8 mouse cellular contexts compared by ENCODE assay signal in genomic region chr14:13960079-13960478, GRCm38 (mm10). TPM values are rescaled to one million over a fixed set of nuclear protein-coding genes. Genes with fewer than 3 reads are reported as not detected.
A peak's percentile ranks its signal among the peaks of the same experiment; 100 is the strongest.
DNase-seq lines count a peak whose midpoint lies in the region; ATAC-seq and TF ChIP-seq lines count a peak whose summit lies in the region.

No protein-coding gene starts in this region.

- TF ChIP-seq POLR2A in bone marrow, adult 2 months (IDR thresholded peaks at IDR 0.05; ENCODE audit: borderline replicate concordance, control insufficient read depth, low read depth, low read length): no peak

- H3K27ac ChIP-seq in bone marrow, adult 2 months (ENCODE audit: control insufficient read depth, insufficient read depth, low read depth, low read length, poor library complexity): no peak overlapping the region
- H3K27ac ChIP-seq in embryonic facial prominence, embryonic 15.5 days (replicated peaks): peak overlapping the region; percentile 84
- peak overlapping the region; percentile 95; the same call in 1 of the 2 replicates for H3K27ac ChIP-seq in hindbrain, embryonic 13.5 days
- peak overlapping the region; percentile 84 for H3K27ac ChIP-seq in midbrain, embryonic 15.5 days

- no peaks in the 10 kb centered on the region for H3K27me3 ChIP-seq in embryonic facial prominence, embryonic 15.5 days
- no peaks in the 10 kb centered on the region for H3K27me3 ChIP-seq in hindbrain, embryonic 13.5 days
- H3K27me3 ChIP-seq in midbrain, embryonic 15.5 days (replicated peaks): no peaks in the 10 kb centered on the region

- H3K4me1 ChIP-seq in bone marrow, adult 2 months (ENCODE audit: control insufficient read depth, insufficient read depth, low read length): no peaks in the 10 kb centered on the region
- H3K4me1 ChIP-seq in embryonic facial prominence, embryonic 15.5 days: peaks cover 9% of the 10 kb centered on the region; the same call in 1 of the 2 replicates
- H3K4me1 ChIP-seq in hindbrain, embryonic 13.5 days (replicated peaks): peaks cover 27% of the 10 kb centered on the region
- H3K4me1 ChIP-seq in midbrain, embryonic 15.5 days: peaks cover 26% of the 10 kb centered on the region

- peak overlapping the region; percentile 85 for H3K4me3 ChIP-seq in bone marrow, adult 2 months (replicated peaks; ENCODE audit: control insufficient read depth, low read depth, low read length)
- H3K4me3 ChIP-seq in embryonic facial prominence, embryonic 15.5 days (replicated peaks): peak overlapping the region; percentile 89
- H3K4me3 ChIP-seq in hindbrain, embryonic 13.5 days: peak overlapping the region; percentile 95
- peak overlapping the region; percentile 87 for H3K4me3 ChIP-seq in midbrain, embryonic 15.5 days

- peak overlapping the region; percentile 58 for H3K4me2 ChIP-seq in embryonic facial prominence, embryonic 15.5 days (replicated peaks)
- peak overlapping the region; percentile 66 for H3K4me2 ChIP-seq in hindbrain, embryonic 13.5 days
- H3K4me2 ChIP-seq in midbrain, embryonic 15.5 days: peak overlapping the region; percentile 75

- H3K36me3 ChIP-seq in embryonic facial prominence, embryonic 15.5 days: peaks cover 10% of the 10 kb centered on the region
- H3K36me3 ChIP-seq in hindbrain, embryonic 13.5 days: peaks cover 9% of the 10 kb centered on the region
- 0 out of 2 replicates have a peak, but pooled peaks cover 7% of the 10 kb centered on the region for H3K36me3 ChIP-seq in midbrain, embryonic 15.5 days (replicated peaks)

- TF ChIP-seq CTCF in bone marrow, adult 2 months (IDR thresholded peaks at IDR 0.05; ENCODE audit: control insufficient read depth, insufficient read depth, low read length): no peak

- ATAC-seq in embryonic facial prominence, embryonic 15.5 days (ENCODE audit: insufficient number of reproducible peaks, low FRiP score, low TSS enrichment, low read depth): no peak
- ATAC-seq in hindbrain, embryonic 13.5 days (ENCODE audit: low FRiP score): peak; percentile 50
- ATAC-seq in midbrain, embryonic 15.5 days (replicated peaks): peak; percentile 57; the same call in 1 of the 2 replicates

- WGBS in bone marrow, adult 2 months: 0% methylated on average over 9 of the region's 9 CpGs
- WGBS in embryonic facial prominence, embryonic 15.5 days: 0% methylated on average over 9 of the region's 9 CpGs
- WGBS in hindbrain, embryonic 13.5 days: under 1% methylated on average over 9 of the region's 9 CpGs
- 0% methylated on average over 9 of the region's 9 CpGs for WGBS in midbrain, embryonic 15.5 days

- no peaks in the 10 kb centered on the region for H3K9me3 ChIP-seq in embryonic facial prominence, embryonic 15.5 days (replicated peaks)
- H3K9me3 ChIP-seq in hindbrain, embryonic 13.5 days: no peaks in the 10 kb centered on the region
- H3K9me3 ChIP-seq in midbrain, embryonic 15.5 days: no peaks in the 10 kb centered on the region

- peak; percentile 50 for DNase-seq in adrenal gland, postnatal 10 days
- DNase-seq in adrenal gland, postnatal 4 days (ENCODE audit: low spot score in 2 of 2): no peak
- DNase-seq in liver: peak; percentile 75
- peak; percentile 51 for DNase-seq in testis, postnatal 10 days (ENCODE audit: low spot score)

- peak overlapping the region; percentile 81 for H3K9ac ChIP-seq in embryonic facial prominence, embryonic 15.5 days
- H3K9ac ChIP-seq in hindbrain, embryonic 13.5 days: peak overlapping the region; percentile 99
- peak overlapping the region; percentile 98 for H3K9ac ChIP-seq in midbrain, embryonic 15.5 days

RNA-seq across cellular contexts. Expression of gene Atxn7, which starts 1.2 kb away (rescaled TPM):
- total RNA-seq in adrenal gland, postnatal 10 days (2021): 10 to 100 TPM; 22.6 to 26.2 TPM
- 10 to 100 TPM; 32.0 to 35.2 TPM for total RNA-seq in adrenal gland, postnatal 4 days (2021)
- 6.7 and 22.4 TPM in 2 replicates for polyA plus RNA-seq in bone marrow, adult 2 months (2011; ENCODE audit: insufficient read depth, insufficient read length, low replicate concordance, missing spikeins)
- 4.8 and 6.2 TPM in 2 replicates for polyA plus RNA-seq in embryonic facial prominence, embryonic 15.5 days (2015; fragmentation: Nextera tagmentation; extraction: Ambion mirVana)
- polyA plus RNA-seq in hindbrain, embryonic 13.5 days (2015; fragmentation: Nextera tagmentation; extraction: Ambion mirVana): 3.1 and 4.2 TPM in 2 replicates
- 4.1 and 5.0 TPM in 2 replicates for polyA plus RNA-seq in midbrain, embryonic 15.5 days (2015; fragmentation: Nextera tagmentation; extraction: Ambion mirVana)

RNA-seq across cellular contexts. Expression of gene Thoc7, which starts 1.6 kb away (rescaled TPM):
- 100 to 1,000 TPM; 133 to 134 TPM for total RNA-seq in adrenal gland, postnatal 10 days (2021)
- total RNA-seq in adrenal gland, postnatal 4 days (2021): 100 to 1,000 TPM; 137 to 141 TPM
- polyA plus RNA-seq in bone marrow, adult 2 months (2011; ENCODE audit: insufficient read depth, insufficient read length, low replicate concordance, missing spikeins): 63.9 and 71.1 TPM in 2 replicates
- 160 and 169 TPM in 2 replicates for polyA plus RNA-seq in embryonic facial prominence, embryonic 15.5 days (2015; fragmentation: Nextera tagmentation; extraction: Ambion mirVana)
- 204 and 211 TPM in 2 replicates for polyA plus RNA-seq in hindbrain, embryonic 13.5 days (2015; fragmentation: Nextera tagmentation; extraction: Ambion mirVana)
- 158 and 166 TPM in 2 replicates for polyA plus RNA-seq in midbrain, embryonic 15.5 days (2015; fragmentation: Nextera tagmentation; extraction: Ambion mirVana)

RNA-seq across cellular contexts. Expression of gene Gm281, which starts 45.8 kb away (rescaled TPM):
- total RNA-seq in adrenal gland, postnatal 10 days (2021): not detected
- total RNA-seq in adrenal gland, postnatal 4 days (2021): not detected
- polyA plus RNA-seq in bone marrow, adult 2 months (2011; ENCODE audit: insufficient read depth, insufficient read length, low replicate concordance, missing spikeins): 0.50 TPM in 1 of 2 replicates, not detected in the other
- polyA plus RNA-seq in embryonic facial prominence, embryonic 15.5 days (2015; fragmentation: Nextera tagmentation; extraction: Ambion mirVana): 0.72 and 1.5 TPM in 2 replicates
- polyA plus RNA-seq in hindbrain, embryonic 13.5 days (2015; fragmentation: Nextera tagmentation; extraction: Ambion mirVana): not detected in 2 replicates
- not detected in 2 replicates for polyA plus RNA-seq in midbrain, embryonic 15.5 days (2015; fragmentation: Nextera tagmentation; extraction: Ambion mirVana)

Comparison
In these comparisons a context has a peak if more than half of its experiments do, and no peak if none do; other contexts are left out.
1. DNase-seq: peak in adrenal gland, postnatal 10 days (single experiment), liver (single experiment) and testis, postnatal 10 days (single experiment); none in adrenal gland, postnatal 4 days (0 of 2).
2. Peak in every context shown above with its lines, with median percentiles within 50 percentile points of each other: H3K4me3 ChIP-seq, H3K4me2 ChIP-seq and H3K9ac ChIP-seq.